Mouse (Mus musculus): ENCODE data around the gene 4933402J07Rik. TPM values are rescaled to one million over a fixed set of nuclear protein-coding genes. Genes with fewer than 3 reads are reported as not detected.
A peak's percentile ranks its signal among the peaks of the same experiment; 100 is the strongest.

4933402J07Rik gene
- polyA plus RNA-seq, 1 experiment = not detected

DNA sequence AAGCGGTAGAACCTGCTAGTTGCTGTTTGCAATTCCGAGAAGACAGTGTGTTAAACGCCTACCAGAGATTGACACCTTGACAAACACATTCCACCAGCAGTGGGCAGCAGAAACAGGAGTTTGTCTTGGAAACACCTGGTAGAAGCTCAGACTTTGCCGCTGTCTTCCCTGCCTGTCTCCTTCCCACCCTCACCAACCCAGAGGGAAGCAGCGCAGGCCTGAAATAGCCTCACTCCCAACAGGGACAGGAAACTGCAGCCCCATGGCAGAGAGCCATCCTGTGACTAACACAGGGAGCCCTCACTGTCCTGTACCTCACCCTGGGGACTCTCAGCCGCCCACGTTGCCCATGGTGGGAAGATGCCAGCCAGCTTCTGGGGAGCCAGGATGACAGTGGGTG, 55.5 kb downstream of the 4933402J07Rik start:
- TF ChIP-seq CTCF (IDR thresholded peaks at IDR 0.05; ENCODE audit: extremely low read depth, insufficient read depth, low read length) = 0 out of 2 replicates have a peak, but pooled peaks have one; percentile 12
- no peak for TF ChIP-seq POLR2A (IDR thresholded peaks at IDR 0.05; ENCODE audit: extremely low read depth, insufficient read depth, low read length)
- no peak overlapping the region for H3K4me3 ChIP-seq (ENCODE audit: insufficient read depth, low read length)
- H3K27ac ChIP-seq (ENCODE audit: insufficient read depth, low read length) = no peak overlapping the region
- H3K4me1 ChIP-seq (ENCODE audit: control insufficient read depth, insufficient read depth, low read length) = no peaks in the 10 kb centered on the region

GRCm38 (mm10) chr8:87619529-87619928, 55.9 kb downstream of the 4933402J07Rik start:
- TF ChIP-seq POLR2A (IDR thresholded peaks at IDR 0.05; ENCODE audit: extremely low read depth, insufficient read depth, low read length) = no peak
- TF ChIP-seq CTCF (IDR thresholded peaks at IDR 0.05; ENCODE audit: extremely low read depth, insufficient read depth, low read length) = no peak
- no peaks in the 10 kb centered on the region for H3K4me1 ChIP-seq (ENCODE audit: control insufficient read depth, insufficient read depth, low read length)
- no peak overlapping the region for H3K27ac ChIP-seq (ENCODE audit: insufficient read depth, low read length)
- no peak overlapping the region for H3K4me3 ChIP-seq (ENCODE audit: insufficient read depth, low read length)

DNA sequence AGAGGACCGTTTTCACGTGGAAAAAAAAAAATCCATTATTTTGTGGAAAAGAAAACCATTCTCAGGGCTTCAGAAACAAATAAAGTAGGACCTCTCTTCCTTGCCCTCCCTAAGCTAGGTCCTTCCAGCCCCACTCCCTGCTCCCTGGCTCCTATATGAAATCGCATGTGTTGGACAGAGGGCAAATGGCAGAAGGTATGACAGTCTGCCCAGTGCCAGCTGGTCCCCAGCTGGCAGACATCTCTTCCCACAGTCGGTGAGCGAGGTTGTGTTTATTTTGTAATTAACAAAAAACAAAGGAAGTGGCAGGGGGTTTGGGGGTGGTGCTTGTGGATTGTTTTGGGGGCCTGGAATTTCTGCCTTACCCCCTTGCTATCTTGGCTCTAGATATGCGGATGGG, 56.6 kb downstream of the 4933402J07Rik start:
- Histone ChIP-seq H3K27ac (ENCODE audit: insufficient read depth, low read length) (no peak overlapping the region), H3K4me1 (ENCODE audit: control insufficient read depth, insufficient read depth, low read length) (no peaks in the 10 kb centered on the region), H3K4me3 (ENCODE audit: insufficient read depth, low read length) (no peak overlapping the region)
- TF ChIP-seq POLR2A (IDR thresholded peaks at IDR 0.05; ENCODE audit: extremely low read depth, insufficient read depth, low read length) (no peak), CTCF (IDR thresholded peaks at IDR 0.05; ENCODE audit: extremely low read depth, insufficient read depth, low read length) (no peak)

DNA sequence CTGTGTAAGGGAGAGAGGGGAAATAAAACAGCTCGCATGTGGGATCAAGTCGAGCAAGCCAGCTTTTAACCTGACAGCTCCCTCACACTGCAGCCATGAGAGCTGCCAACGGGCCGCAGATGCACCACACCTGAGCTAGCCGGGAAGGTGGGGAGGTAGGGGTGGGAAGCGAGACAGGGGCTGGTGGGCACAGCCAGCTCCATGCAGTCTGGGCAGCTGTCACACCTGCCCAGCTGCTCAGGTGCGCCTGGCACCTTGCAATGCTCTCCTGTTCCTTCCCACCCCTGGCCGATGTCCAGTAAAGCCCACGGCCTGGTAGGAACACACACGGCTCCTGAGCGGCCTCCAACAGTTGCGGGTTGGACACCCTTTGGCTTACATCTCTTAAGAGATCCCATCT, 57.5 kb downstream of the 4933402J07Rik start:
- TF ChIP-seq POLR2A (IDR thresholded peaks at IDR 0.05; ENCODE audit: extremely low read depth, insufficient read depth, low read length) (no peak), CTCF (IDR thresholded peaks at IDR 0.05; ENCODE audit: extremely low read depth, insufficient read depth, low read length) (no peak)
- Histone ChIP-seq H3K4me3 (ENCODE audit: insufficient read depth, low read length) (no peak overlapping the region), H3K27ac (ENCODE audit: insufficient read depth, low read length) (no peak overlapping the region), H3K4me1 (ENCODE audit: control insufficient read depth, insufficient read depth, low read length) (no peaks in the 10 kb centered on the region)

DNA sequence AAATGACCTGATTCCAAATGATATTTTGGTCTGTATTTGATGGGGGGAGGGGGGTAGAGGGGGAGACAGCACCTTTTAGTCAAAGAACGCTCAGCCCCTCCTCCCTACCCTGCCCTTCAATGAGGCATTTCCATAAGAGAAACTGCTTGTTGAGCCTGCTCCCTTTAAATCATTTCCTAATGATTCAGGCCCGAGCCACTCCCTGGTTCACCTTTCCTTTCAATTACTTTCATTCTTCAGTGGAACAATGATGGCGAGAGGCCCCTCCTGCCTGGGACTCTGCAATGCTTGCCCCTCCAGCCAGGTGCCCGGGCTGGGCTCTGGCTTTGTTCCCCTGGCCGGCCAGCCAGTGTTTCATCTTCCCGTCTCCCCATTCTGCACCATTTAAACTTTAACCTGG, 66.0 kb downstream of the 4933402J07Rik start:
- Histone ChIP-seq H3K27ac (ENCODE audit: insufficient read depth, low read length) (no peak overlapping the region), H3K4me3 (ENCODE audit: insufficient read depth, low read length) (no peak overlapping the region), H3K4me1 (ENCODE audit: control insufficient read depth, insufficient read depth, low read length) (no peaks in the 10 kb centered on the region)
- TF ChIP-seq POLR2A (IDR thresholded peaks at IDR 0.05; ENCODE audit: extremely low read depth, insufficient read depth, low read length) = no peak

GRCm38 (mm10) chr8:87631776-87632175, 68.1 kb downstream of the 4933402J07Rik start:
- Histone ChIP-seq H3K4me1 (ENCODE audit: control insufficient read depth, insufficient read depth, low read length) (no peaks in the 10 kb centered on the region), H3K27ac (ENCODE audit: insufficient read depth, low read length) (no peak overlapping the region), H3K4me3 (ENCODE audit: insufficient read depth, low read length) (no peak overlapping the region)
- TF ChIP-seq POLR2A (IDR thresholded peaks at IDR 0.05; ENCODE audit: extremely low read depth, insufficient read depth, low read length) (no peak), CTCF (IDR thresholded peaks at IDR 0.05; ENCODE audit: extremely low read depth, insufficient read depth, low read length) (no peak)

GRCm38 (mm10) chr8:87636226-87636742, 72.6 kb downstream of the 4933402J07Rik start:
- no peaks in the 10 kb centered on the region for H3K4me1 ChIP-seq (ENCODE audit: control insufficient read depth, insufficient read depth, low read length)
- TF ChIP-seq POLR2A (IDR thresholded peaks at IDR 0.05; ENCODE audit: extremely low read depth, insufficient read depth, low read length) (no peak), CTCF (IDR thresholded peaks at IDR 0.05; ENCODE audit: extremely low read depth, insufficient read depth, low read length) (no peak)
- no peak overlapping the region for H3K4me3 ChIP-seq (ENCODE audit: insufficient read depth, low read length)
- no peak overlapping the region for H3K27ac ChIP-seq (ENCODE audit: insufficient read depth, low read length)

Other genes starting within 250 kb of the 4933402J07Rik start
- gene Cbln1, start 91.2 kb upstream of the 4933402J07Rik start, polyA plus RNA-seq (2012; rRNA removed) = 9.9 and 13.0 TPM in 2 replicates